Mouse (Mus musculus) hindbrain, embryonic 14.5 days (tissue): ENCODE results near the gene Anks3. TPM values are rescaled to one million over a fixed set of nuclear protein-coding genes. Genes with fewer than 3 reads are reported as not detected.
A peak's percentile ranks its signal among the peaks of the same experiment; 100 is the strongest.

Source experiments
- ATAC-seq: fragments of 200-750 bp; cut with Nextera tagmentation; 2 replicates; pipeline ENCODE4 v1.8.0; 2017; ENCODE audit warnings: moderate number of reproducible peaks, mild to moderate bottlenecking, moderate TSS enrichment, moderate library complexity; ENCODE audit not compliant: low FRiP score
- DNase-seq: peaks from one replicate; pipeline ENCODE4 v3.0.0-alpha.2; 2015; ENCODE audit warnings: low spot score
- H3K27ac ChIP-seq: fragments of 300-500 bp; sonication (generic); 2 replicates; pipeline ENCODE4 v1.5.1; 2014; ENCODE audit warnings: mild to moderate bottlenecking, moderate library complexity
- H3K27me3 ChIP-seq: fragments of 300-500 bp; sonication (generic); 2 replicates; pipeline ENCODE4 v1.6.1; 2014; ENCODE audit warnings: mild to moderate bottlenecking, low read length, mixed read lengths; ENCODE audit not compliant: control insufficient read depth, insufficient read depth
- H3K36me3 ChIP-seq: fragments of 300-500 bp; sonication (generic); replicated peaks from 2 replicates; pipeline ENCODE4 v1.6.1; 2014; ENCODE audit not compliant: control insufficient read depth, insufficient read depth
- H3K4me1 ChIP-seq: fragments of 300-500 bp; sonication (generic); replicated peaks from 2 replicates; pipeline ENCODE4 v1.6.1; 2014; ENCODE audit warnings: antibody characterized with exemption, low read length, mixed read lengths; ENCODE audit not compliant: control insufficient read depth, insufficient read depth
- H3K4me2 ChIP-seq: fragments of 300-500 bp; sonication (generic); replicated peaks from 2 replicates; pipeline ENCODE4 v1.6.1; 2014; ENCODE audit warnings: mild to moderate bottlenecking, moderate library complexity
- H3K4me3 ChIP-seq: fragments of 300-500 bp; sonication (generic); replicated peaks from 2 replicates; pipeline ENCODE4 v1.5.1; 2014; ENCODE audit warnings: mild to moderate bottlenecking, low read length
- H3K9ac ChIP-seq: fragments of 300-500 bp; sonication (generic); 2 replicates; pipeline ENCODE4 v1.6.1; 2014
- H3K9me3 ChIP-seq: fragments of 300-500 bp; sonication (generic); 2 replicates; pipeline ENCODE4 v1.6.1; 2016; ENCODE audit warnings: low read length; ENCODE audit not compliant: control insufficient read depth
- WGBS: fragments of 180-500 bp; shearing (Covaris S2); extraction: QIAGEN DNeasy Blood & Tissue Kit; methylation state at CpG from one replicate; pipeline ENCODE4 v1.1.7; 2014; 5-methylcytosine and 5-hydroxymethylcytosine counted together
- polyA plus RNA-seq: library from polyadenylated mRNA; unstranded; fragments of >200 nt; fragmentation: Nextera tagmentation; extraction: Ambion mirVana; gene quantifications from 2 replicates; pipeline ENCODE4 v1.2.1, GENCODE M21; 2014

Gene Anks3
- polyA plus RNA-seq, 1 experiment from 2014 or later = 55.9 TPM

- peaks cover 3% of the 10 kb centered on the region; the same call in 1 of the 2 replicates for H3K4me1 ChIP-seq
- H3K27ac ChIP-seq = no peak overlapping the region
- no peak for DNase-seq
- no peaks in the 10 kb centered on the region for H3K27me3 ChIP-seq
- no peak for ATAC-seq
- H3K4me2 ChIP-seq = no peak overlapping the region
- no peak overlapping the region for H3K4me3 ChIP-seq
- H3K36me3 ChIP-seq = peaks cover 28% of the 10 kb centered on the region
- no peaks in the 10 kb centered on the region for H3K9me3 ChIP-seq
- no peak overlapping the region for H3K9ac ChIP-seq
Measured at GRCm38 (mm10) chr16:4906559-4906958, 57.4 kb downstream of the Anks3 start.

GRCm38 (mm10) chr16:4905591-4905990 lies 58.4 kb downstream of the Anks3 start:
- ATAC-seq (no peak), DNase-seq (no peak)
- no peak overlapping the region for H3K4me3 ChIP-seq
- WGBS = 60% methylated on average over 1 of the region's 1 CpGs
- no peak overlapping the region for H3K27ac ChIP-seq
- H3K27me3 ChIP-seq = no peaks in the 10 kb centered on the region
- H3K9me3 ChIP-seq = no peaks in the 10 kb centered on the region
- no peak overlapping the region for H3K4me2 ChIP-seq
- H3K9ac ChIP-seq = no peak overlapping the region
- H3K36me3 ChIP-seq = peaks cover 20% of the 10 kb centered on the region
- H3K4me1 ChIP-seq = peaks cover 7% of the 10 kb centered on the region; the same call in 1 of the 2 replicates

GRCm38 (mm10) chr16:4904878-4905277 lies 59.1 kb downstream of the Anks3 start:
- H3K9me3 ChIP-seq = no peaks in the 10 kb centered on the region
- H3K27ac ChIP-seq = no peak overlapping the region
- ATAC-seq (no peak), DNase-seq (no peak)
- H3K36me3 ChIP-seq = peaks cover 13% of the 10 kb centered on the region
- no peak overlapping the region for H3K4me2 ChIP-seq
- H3K27me3 ChIP-seq = no peaks in the 10 kb centered on the region
- WGBS = 91% methylated on average over 3 of the region's 3 CpGs
- no peak overlapping the region for H3K4me3 ChIP-seq
- no peak overlapping the region for H3K9ac ChIP-seq
- H3K4me1 ChIP-seq = peaks cover 7% of the 10 kb centered on the region; the same call in 1 of the 2 replicates

- no peaks in the 10 kb centered on the region for H3K27me3 ChIP-seq
- DNase-seq = no peak
- peaks cover under 1% of the 10 kb centered on the region; the same call in 1 of the 2 replicates for H3K36me3 ChIP-seq
- ATAC-seq = no peak
- WGBS = 85% methylated on average over 6 of the region's 6 CpGs
- no peak overlapping the region for H3K4me2 ChIP-seq
- no peak overlapping the region for H3K9ac ChIP-seq
- no peaks in the 10 kb centered on the region for H3K9me3 ChIP-seq
- H3K4me1 ChIP-seq = peaks cover 7% of the 10 kb centered on the region; the same call in 1 of the 2 replicates
- H3K27ac ChIP-seq = no peak overlapping the region
- H3K4me3 ChIP-seq = no peak overlapping the region
Measured at GRCm38 (mm10) chr16:4903491-4904102, 60.4 kb downstream of the Anks3 start.

GRCm38 (mm10) chr16:4902390-4902789 lies 61.6 kb downstream of the Anks3 start:
- no peak for DNase-seq
- WGBS = 78% methylated on average over 2 of the region's 2 CpGs

GRCm38 (mm10) chr16:4901167-4901566 lies 62.8 kb downstream of the Anks3 start:
- 58% methylated on average over 7 of the region's 7 CpGs for WGBS
- H3K27ac ChIP-seq = peak overlapping the region; percentile 20; the same call in 1 of the 2 replicates
- no peaks in the 10 kb centered on the region for H3K9me3 ChIP-seq
- H3K36me3 ChIP-seq = no peaks in the 10 kb centered on the region
- no peak for DNase-seq
- no peak overlapping the region for H3K9ac ChIP-seq
- no peak for ATAC-seq
- no peak overlapping the region for H3K4me3 ChIP-seq
- no peaks in the 10 kb centered on the region for H3K27me3 ChIP-seq
- H3K4me1 ChIP-seq = peaks cover 7% of the 10 kb centered on the region; the same call in 1 of the 2 replicates
- H3K4me2 ChIP-seq = no peak overlapping the region

More at GRCm38 (mm10) chr16:4902390-4902789, 61.6 kb downstream of the Anks3 start:
- Histone ChIP-seq H3K9me3 (no peaks in the 10 kb centered on the region), H3K4me3 (no peak overlapping the region), H3K4me1 (peaks cover 7% of the 10 kb centered on the region; the same call in 1 of the 2 replicates), H3K36me3 (no peaks in the 10 kb centered on the region; the same call in 1 of the 2 replicates), H3K9ac (no peak overlapping the region), H3K4me2 (no peak overlapping the region), H3K27ac (no peak overlapping the region), H3K27me3 (no peaks in the 10 kb centered on the region)
- ATAC-seq = no peak

GRCm38 (mm10) chr16:4899711-4900110 lies 64.3 kb downstream of the Anks3 start:
- H3K27ac ChIP-seq = no peak overlapping the region
- no peak for ATAC-seq
- H3K4me2 ChIP-seq = no peak overlapping the region
- no peaks in the 10 kb centered on the region for H3K36me3 ChIP-seq
- DNase-seq = no peak
- no peak overlapping the region for H3K9ac ChIP-seq
- WGBS = 84% methylated on average over 2 of the region's 2 CpGs
- no peaks in the 10 kb centered on the region for H3K9me3 ChIP-seq
- H3K4me1 ChIP-seq = peaks cover 7% of the 10 kb centered on the region; the same call in 1 of the 2 replicates
- H3K27me3 ChIP-seq = no peaks in the 10 kb centered on the region
- no peak overlapping the region for H3K4me3 ChIP-seq

- WGBS = 81% methylated on average over 6 of the region's 6 CpGs
- Histone ChIP-seq H3K9me3 (no peaks in the 10 kb centered on the region), H3K36me3 (no peaks in the 10 kb centered on the region), H3K4me1 (peaks cover 7% of the 10 kb centered on the region; the same call in 1 of the 2 replicates), H3K27me3 (no peaks in the 10 kb centered on the region), H3K4me3 (no peak overlapping the region), H3K9ac (no peak overlapping the region), H3K27ac (no peak overlapping the region), H3K4me2 (no peak overlapping the region)
- DNase-seq = no peak
- ATAC-seq = no peak
Measured at GRCm38 (mm10) chr16:4898881-4899280, 65.1 kb downstream of the Anks3 start.

GRCm38 (mm10) chr16:4897146-4897730 lies 66.8 kb downstream of the Anks3 start:
- no peak overlapping the region for H3K4me2 ChIP-seq
- H3K9me3 ChIP-seq = no peaks in the 10 kb centered on the region
- peaks cover 7% of the 10 kb centered on the region; the same call in 1 of the 2 replicates for H3K4me1 ChIP-seq
- H3K4me3 ChIP-seq = no peak overlapping the region
- no peak for DNase-seq
- WGBS = 52% methylated on average over 7 of the region's 7 CpGs
- no peaks in the 10 kb centered on the region for H3K27me3 ChIP-seq
- no peaks in the 10 kb centered on the region; the same call in 1 of the 2 replicates for H3K36me3 ChIP-seq
- ATAC-seq = no peak
- H3K27ac ChIP-seq = no peak overlapping the region
- no peak overlapping the region for H3K9ac ChIP-seq
